Mouse (Mus musculus): ENCODE measurements around the gene AY358078. TPM values are rescaled to one million over a fixed set of nuclear protein-coding genes. Genes with fewer than 3 reads are reported as not detected.
A peak's percentile ranks its signal among the peaks of the same experiment; 100 is the strongest.
"Not testable (repeated sequence)": the region's sequence is repeated elsewhere in the genome, so short reads cannot be mapped to it uniquely, and the experiment has no call there.

Gene AY358078
- total RNA-seq (2021): not detected

- DNase-seq (ENCODE audit: low spot score in 2 of 2): no peak
- intact Hi-C loops (cut with DNase I): no loop called here
These were observed at the start of gene AY358078 for GRCm38 (mm10) chr14:51799746-51800145. TSS of gene AY358078 (plus strand) at chr14:51800046.

DNA sequence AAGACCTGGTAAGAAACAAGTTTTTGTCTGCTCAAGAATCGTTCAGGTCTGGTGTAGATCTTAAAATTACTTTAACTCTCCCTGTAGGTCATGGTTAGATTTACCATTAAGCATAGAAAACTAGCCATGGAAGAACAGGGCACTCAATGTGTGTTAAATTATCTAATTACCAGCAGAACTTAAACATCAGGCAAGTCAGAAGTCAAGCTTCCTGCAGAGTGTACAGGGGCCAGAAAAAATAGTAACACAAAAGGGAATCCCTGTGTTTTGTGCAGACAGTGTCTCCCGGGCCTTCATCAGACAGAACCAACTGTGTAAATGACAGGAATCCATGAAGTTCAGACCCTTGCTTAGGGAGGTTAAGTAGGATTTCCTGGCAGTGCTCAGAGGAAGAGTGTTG lies 43.9 kb upstream of the AY358078 start:
- intact Hi-C loops (cut with DNase I): loop anchor here (5.0 kb wide), 1 partner anchor 504 kb away; no protein-coding TSS in a partner anchor
- no peak for DNase-seq (ENCODE audit: low spot score in 2 of 2)

- DNase-seq (ENCODE audit: low spot score in 2 of 2); intact Hi-C loops (cut with DNase I): not testable (repeated sequence)
These were observed 28.5 kb upstream of the AY358078 start for GRCm38 (mm10) chr14:51771378-51771777.

DNA sequence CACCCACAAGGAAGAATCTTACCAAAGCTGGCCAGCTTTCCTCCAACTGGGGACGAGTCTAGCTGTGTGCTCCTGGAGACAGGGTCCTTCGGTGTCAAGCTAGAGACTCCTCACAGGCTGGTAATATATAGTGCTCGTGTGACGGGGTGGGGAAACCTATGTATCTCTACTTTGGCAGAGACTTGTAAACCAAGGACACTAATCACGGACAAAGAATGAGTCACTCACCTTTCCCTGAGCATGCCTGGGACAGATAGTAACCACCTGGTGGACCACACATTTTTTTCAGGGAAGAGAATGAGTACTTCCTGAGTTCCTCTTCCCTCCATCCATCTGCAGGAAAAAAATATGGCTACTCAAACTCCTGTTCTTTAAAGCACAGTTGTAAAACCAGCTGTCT lies 26.4 kb upstream of the AY358078 start, which contains the start of gene Ang4:
Gene Ang4, minus strand, starts transcription at position 101 of the 400 bp plus-strand sequence.
- intact Hi-C loops (cut with DNase I): no loop called here
- no peak for DNase-seq (ENCODE audit: low spot score in 2 of 2)

DNA sequence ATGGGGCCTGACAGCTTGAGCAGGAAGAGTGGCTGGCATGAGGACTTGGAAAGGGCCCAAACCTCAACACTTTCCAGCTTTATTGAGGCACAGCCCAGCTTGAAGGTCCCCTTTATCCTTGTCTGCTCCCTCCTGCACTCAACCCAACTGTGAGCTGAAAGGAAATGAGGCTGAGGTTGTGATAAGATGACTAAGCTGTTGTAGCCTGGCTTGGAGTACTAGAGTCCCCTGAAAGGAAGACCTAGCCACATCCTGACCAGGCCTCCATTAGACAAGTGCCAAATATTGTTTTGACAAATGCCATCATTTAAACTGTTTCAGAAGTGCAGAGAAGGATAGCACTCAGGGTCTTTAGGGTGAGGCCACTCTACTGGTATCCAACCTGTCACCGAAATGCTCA lies 22.1 kb upstream of the AY358078 start:
- intact Hi-C loops (cut with DNase I): no loop called here

GRCm38 (mm10) chr14:51778865-51779481 lies 20.9 kb upstream of the AY358078 start:
- DNase-seq (ENCODE audit: low spot score in 2 of 2): no peak
- intact Hi-C loops (cut with DNase I): no loop called here

More for the DNA sequence above, 22.1 kb upstream of the AY358078 start:
- DNase-seq (ENCODE audit: low spot score in 2 of 2): no peak

DNA sequence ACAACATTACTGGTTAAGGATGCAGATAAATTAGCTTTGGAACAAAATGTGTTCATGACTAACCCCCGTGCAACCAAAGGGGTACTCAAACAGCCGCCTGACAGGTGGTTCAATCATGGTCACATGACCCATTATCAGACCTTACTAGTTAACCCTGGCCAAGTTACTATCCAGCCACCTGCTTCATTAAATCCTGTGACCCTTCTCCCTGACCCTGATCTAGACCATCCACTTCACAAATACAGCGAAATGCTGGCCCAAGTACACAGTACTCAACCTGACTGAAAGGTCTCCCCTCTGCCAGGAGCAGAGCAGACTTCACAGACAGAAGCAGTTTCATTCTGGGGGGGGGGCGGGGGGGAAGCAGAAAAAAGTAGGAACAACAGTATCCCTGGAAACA lies 13.5 kb upstream of the AY358078 start:
- DNase-seq (ENCODE audit: low spot score in 2 of 2): no peak
- intact Hi-C loops (cut with DNase I): no loop called here

DNA sequence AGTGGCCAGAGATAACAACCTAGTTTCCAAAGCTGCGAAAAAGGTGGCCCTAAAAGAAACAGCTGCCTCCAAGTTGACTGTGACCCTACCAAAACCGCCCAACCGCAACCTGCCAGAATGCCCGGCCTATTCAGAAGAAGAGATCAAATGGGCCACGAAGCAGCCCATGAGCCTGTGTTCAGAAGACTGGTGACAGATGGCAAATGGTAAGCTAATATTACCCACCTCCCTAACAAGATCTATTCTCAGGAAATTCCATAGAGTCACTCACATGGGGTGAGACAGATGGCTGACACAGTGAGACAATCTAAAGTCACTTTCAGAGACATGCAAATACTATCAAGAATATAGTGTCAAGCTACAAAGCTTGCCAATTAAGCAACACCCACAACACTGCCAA lies 12.8 kb upstream of the AY358078 start:
- intact Hi-C loops (cut with DNase I): no loop called here
- DNase-seq (ENCODE audit: low spot score in 2 of 2): no peak

DNA sequence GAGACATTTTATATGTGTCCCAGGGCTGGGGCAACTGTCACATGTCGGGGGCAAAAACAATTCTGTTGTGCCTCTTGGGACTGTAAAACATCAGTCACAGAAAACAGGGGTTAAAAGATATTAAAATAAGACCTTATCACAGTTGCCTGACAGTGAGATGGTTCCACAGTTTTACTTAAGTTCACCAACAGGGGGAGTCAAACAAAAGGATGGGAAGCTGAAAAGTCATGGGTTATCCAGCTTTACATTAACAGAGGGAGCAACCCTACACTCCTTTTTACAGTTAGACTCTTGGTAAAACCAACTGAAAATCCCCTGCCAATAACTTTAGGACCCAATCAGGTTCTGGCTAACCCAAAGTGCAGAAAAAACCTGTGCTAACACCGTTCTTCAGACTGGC lies 10.7 kb upstream of the AY358078 start:
- DNase-seq (ENCODE audit: low spot score in 2 of 2): no peak
- intact Hi-C loops (cut with DNase I): no loop called here

DNA sequence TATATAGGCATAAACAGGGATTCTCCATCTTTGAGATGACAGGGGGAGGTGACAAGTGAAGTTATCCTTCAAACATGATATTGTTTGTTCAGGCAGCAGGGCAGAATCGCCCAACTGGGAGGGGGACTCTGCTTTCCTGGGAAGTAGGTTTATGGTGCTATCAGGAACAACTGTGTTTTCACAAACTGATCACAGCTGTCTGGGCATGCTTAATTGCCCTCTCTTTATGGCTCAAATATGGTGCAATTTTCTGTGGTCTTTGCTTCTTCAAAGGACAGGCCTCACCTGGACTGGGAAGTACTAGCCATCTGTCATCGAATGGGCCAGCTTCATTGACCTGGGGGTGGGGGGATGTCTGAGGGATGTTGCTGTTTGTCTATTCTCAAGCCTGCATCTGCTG lies 5.7 kb upstream of the AY358078 start:
- DNase-seq (ENCODE audit: low spot score in 2 of 2): no peak
- intact Hi-C loops (cut with DNase I): no loop called here

GRCm38 (mm10) chr14:51826625-51827024 lies 26.8 kb downstream of the AY358078 start:
- no peak for DNase-seq (ENCODE audit: low spot score in 2 of 2)
- intact Hi-C loops (cut with DNase I): no loop called here

GRCm38 (mm10) chr14:51827842-51828241 lies 28.0 kb downstream of the AY358078 start:
- intact Hi-C loops (cut with DNase I); DNase-seq (ENCODE audit: low spot score in 2 of 2): not testable (repeated sequence)

DNA sequence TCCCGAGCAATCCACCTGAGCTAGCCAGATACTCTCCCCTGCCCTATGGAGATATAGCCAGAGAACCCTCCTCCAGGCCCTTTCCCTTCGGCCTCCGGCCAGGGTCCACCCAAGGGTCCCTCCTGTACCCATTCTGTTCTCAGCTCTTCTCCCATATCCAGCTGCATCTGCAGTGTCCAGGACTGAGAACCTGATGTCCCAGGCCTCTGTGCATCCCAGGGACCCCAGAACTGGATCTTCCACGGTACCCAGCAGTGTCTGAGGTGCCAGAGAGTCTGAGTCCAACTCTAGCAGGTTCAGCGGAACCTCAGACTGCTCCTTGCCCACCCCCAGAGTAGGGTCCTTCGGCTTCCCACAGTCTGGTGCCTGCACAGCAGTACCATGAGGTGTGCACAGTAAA lies 29.3 kb downstream of the AY358078 start:
- intact Hi-C loops (cut with DNase I): no loop called here
- no peak for DNase-seq (ENCODE audit: low spot score in 2 of 2)

- DNase-seq (ENCODE audit: low spot score in 2 of 2); intact Hi-C loops (cut with DNase I): not testable (repeated sequence)
These were observed 38.6 kb downstream of the AY358078 start for GRCm38 (mm10) chr14:51838480-51838879.

- DNase-seq (ENCODE audit: low spot score in 2 of 2): no peak
- intact Hi-C loops (cut with DNase I): no loop called here
These were observed 42.4 kb downstream of the AY358078 start for GRCm38 (mm10) chr14:51842250-51842649.

- DNase-seq (ENCODE audit: low spot score in 2 of 2): no peak
- intact Hi-C loops (cut with DNase I): no loop called here
These were observed 42.9 kb downstream of the AY358078 start for GRCm38 (mm10) chr14:51842781-51843180.

DNA sequence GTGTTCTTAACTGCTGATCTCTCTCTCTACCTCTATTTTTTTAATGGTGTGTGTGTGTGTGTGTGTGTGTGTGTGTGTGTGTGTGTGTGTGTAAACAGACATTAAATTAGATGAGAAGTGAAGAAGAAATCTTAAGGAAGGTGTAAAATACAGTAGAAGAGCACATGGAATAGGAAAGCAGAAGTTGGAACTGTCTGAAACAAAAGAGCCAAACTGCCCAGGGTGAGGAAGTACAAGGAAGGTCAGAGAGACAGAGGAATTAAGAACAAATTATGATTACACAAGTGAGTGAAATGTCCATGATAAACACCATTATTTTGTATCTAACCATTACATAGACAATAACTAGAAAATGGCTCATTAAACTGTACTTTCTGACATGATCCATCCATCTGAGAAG lies 44.0 kb downstream of the AY358078 start:
- intact Hi-C loops (cut with DNase I): no loop called here
- DNase-seq (ENCODE audit: low spot score in 2 of 2): no peak

GRCm38 (mm10) chr14:51846566-51846965 lies 46.7 kb downstream of the AY358078 start:
- intact Hi-C loops (cut with DNase I): no loop called here
- no peak for DNase-seq (ENCODE audit: low spot score in 2 of 2)

- intact Hi-C loops (cut with DNase I); DNase-seq (ENCODE audit: low spot score in 2 of 2): not testable (repeated sequence)
These were observed 51.2 kb downstream of the AY358078 start for GRCm38 (mm10) chr14:51851006-51851405.

DNA sequence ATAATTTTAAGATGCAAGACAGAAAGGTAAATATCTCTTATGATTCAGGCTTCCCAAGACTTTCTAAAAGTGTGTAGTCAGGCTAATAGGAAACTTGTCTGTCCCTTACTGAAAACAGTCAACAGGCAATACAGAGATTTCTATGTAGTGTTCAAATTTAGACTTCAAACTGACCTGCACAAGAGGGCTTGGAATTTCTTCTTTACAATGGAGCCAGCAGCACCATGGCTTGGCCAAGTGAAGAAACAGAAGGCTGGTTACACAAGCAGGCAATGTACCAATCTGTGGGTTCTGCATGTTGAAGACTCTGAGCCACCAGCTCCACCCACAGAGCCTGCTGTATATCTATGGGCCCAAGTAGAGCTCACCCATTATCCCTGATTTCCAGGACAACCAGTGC lies 53.6 kb downstream of the AY358078 start, which contains the start of gene Ear6:
Gene Ear6, plus strand, starts transcription at position 301 of the 400 bp plus-strand sequence.
- DNase-seq (ENCODE audit: low spot score in 2 of 2): no peak
- intact Hi-C loops (cut with DNase I): no loop called here

DNA sequence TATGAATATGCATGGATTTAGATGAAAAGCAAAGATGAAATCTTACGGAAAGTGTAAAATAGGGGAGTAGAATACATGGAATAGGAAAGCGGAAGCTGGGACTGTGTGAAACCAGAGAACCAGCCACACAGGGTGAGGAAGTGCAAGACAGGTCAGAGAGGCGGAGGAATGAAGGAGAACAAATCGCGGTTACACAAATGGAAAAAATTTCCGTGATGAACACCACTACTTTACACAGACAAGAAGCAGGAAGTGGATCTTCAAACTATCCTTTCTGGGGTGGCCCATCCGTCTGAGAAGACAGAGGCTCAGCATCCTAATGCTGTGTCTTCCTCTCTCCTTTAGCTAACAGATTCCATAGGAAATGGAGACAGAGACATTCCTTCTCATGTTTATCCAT lies 55.4 kb downstream of the AY358078 start:
- DNase-seq (ENCODE audit: low spot score in 2 of 2); intact Hi-C loops (cut with DNase I): not testable (repeated sequence)

DNA sequence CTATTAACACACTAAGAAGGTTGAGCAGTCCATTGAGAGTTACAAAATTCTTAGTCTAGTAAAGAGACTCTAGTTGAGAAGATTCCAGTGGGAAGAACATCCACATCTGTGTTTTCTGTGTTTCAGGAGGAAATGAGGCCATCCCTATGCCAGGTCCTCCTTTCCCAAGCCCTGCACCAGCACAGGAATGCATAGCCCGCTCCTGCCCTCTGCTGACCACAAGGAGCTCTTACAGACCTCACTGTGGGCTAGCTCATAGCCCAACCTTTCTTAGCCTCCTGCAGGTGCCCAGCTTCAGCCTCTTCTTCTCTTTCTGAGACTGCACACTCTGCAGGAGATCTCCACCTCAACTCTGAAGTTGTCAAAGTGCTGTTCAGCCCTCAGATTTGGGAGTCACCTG lies 63.8 kb downstream of the AY358078 start:
- intact Hi-C loops (cut with DNase I): not testable (repeated sequence)
- DNase-seq (ENCODE audit: low spot score in 2 of 2): peak in 1 of 2 experiments; percentile 10
